Mouse (Mus musculus) testis, adult 2 months (tissue): ENCODE results near the gene Clic4. TPM values are rescaled to one million over a fixed set of nuclear protein-coding genes. Genes with fewer than 3 reads are reported as not detected.

Experiments used
- H3K27ac ChIP-seq: fragments of 200-500 bp; 2 replicates; pipeline ENCODE4 v1.5.1; 2012; ENCODE audit warnings: low read depth, low read length; ENCODE audit not compliant: control insufficient read depth, insufficient read depth
- H3K27me3 ChIP-seq: fragments of 200-500 bp; 2 replicates; pipeline ENCODE4 v1.6.1; 2012; ENCODE audit warnings: mild to moderate bottlenecking, low read length, moderate library complexity; ENCODE audit not compliant: control insufficient read depth, insufficient read depth
- H3K36me3 ChIP-seq: fragments of 200-500 bp; 2 replicates; pipeline ENCODE4 v1.6.1; 2012; ENCODE audit warnings: mild to moderate bottlenecking, low read length; ENCODE audit not compliant: control insufficient read depth, insufficient read depth
- H3K4me1 ChIP-seq: fragments of 200-500 bp; 2 replicates; pipeline ENCODE4 v1.6.1; 2012; ENCODE audit warnings: low read length; ENCODE audit not compliant: control insufficient read depth, insufficient read depth
- H3K4me3 ChIP-seq: fragments of 200-500 bp; 2 replicates; pipeline ENCODE4 v1.5.1; 2012; ENCODE audit warnings: low read depth, mild to moderate bottlenecking, low read length, moderate library complexity, mixed read lengths; ENCODE audit not compliant: control insufficient read depth
- CTCF ChIP-seq: fragments of 200-500 bp; IDR thresholded peaks from 2 replicates; pipeline ENCODE4 v1.5.1; 2012; ENCODE audit warnings: low read depth, mild to moderate bottlenecking, inconsistent platforms, low read length, moderate library complexity; ENCODE audit not compliant: control insufficient read depth, insufficient read depth, insufficient replicate concordance
- POLR2A ChIP-seq: fragments of 200-500 bp; IDR thresholded peaks from 2 replicates; pipeline ENCODE4 v1.6.1; 2012; ENCODE audit warnings: low read depth, mild to moderate bottlenecking, inconsistent platforms, low read length, moderate library complexity; ENCODE audit not compliant: control insufficient read depth
- polyA plus RNA-seq: library from polyadenylated mRNA; depleted of rRNA; stranded (reverse); fragments of >200 nt; gene quantifications from 2 replicates; pipeline ENCODE4 v1.2.3, GENCODE M21; 2012

Gene Clic4
- polyA plus RNA-seq, 1 experiment = 21.0 TPM

GRCm38 (mm10) chr4:135292477-135293089 lies 20.0 kb upstream of the Clic4 start:
- H3K4me1 ChIP-seq = peaks cover 12% of the 10 kb centered on the region
- no peak overlapping the region for H3K27ac ChIP-seq
- H3K27me3 ChIP-seq = no peaks in the 10 kb centered on the region
- H3K4me3 ChIP-seq = peak overlapping the region; percentile 64
- H3K36me3 ChIP-seq = no peaks in the 10 kb centered on the region
- TF ChIP-seq CTCF (no peak), POLR2A (no peak)

- H3K36me3 ChIP-seq = no peaks in the 10 kb centered on the region
- no peak overlapping the region for H3K27ac ChIP-seq
- TF ChIP-seq CTCF (no peak), POLR2A (no peak)
- no peaks in the 10 kb centered on the region for H3K27me3 ChIP-seq
- H3K4me3 ChIP-seq = no peak overlapping the region
- peaks cover 12% of the 10 kb centered on the region for H3K4me1 ChIP-seq
These were observed 19.2 kb upstream of the Clic4 start for GRCm38 (mm10) chr4:135291841-135292240.

- H3K4me3 ChIP-seq = no peak overlapping the region
- peaks cover 12% of the 10 kb centered on the region for H3K4me1 ChIP-seq
- no peak overlapping the region for H3K27ac ChIP-seq
- TF ChIP-seq POLR2A (no peak), CTCF (no peak)
- no peaks in the 10 kb centered on the region for H3K27me3 ChIP-seq
- no peaks in the 10 kb centered on the region for H3K36me3 ChIP-seq
These were observed 18.6 kb upstream of the Clic4 start for GRCm38 (mm10) chr4:135291199-135291598.

DNA sequence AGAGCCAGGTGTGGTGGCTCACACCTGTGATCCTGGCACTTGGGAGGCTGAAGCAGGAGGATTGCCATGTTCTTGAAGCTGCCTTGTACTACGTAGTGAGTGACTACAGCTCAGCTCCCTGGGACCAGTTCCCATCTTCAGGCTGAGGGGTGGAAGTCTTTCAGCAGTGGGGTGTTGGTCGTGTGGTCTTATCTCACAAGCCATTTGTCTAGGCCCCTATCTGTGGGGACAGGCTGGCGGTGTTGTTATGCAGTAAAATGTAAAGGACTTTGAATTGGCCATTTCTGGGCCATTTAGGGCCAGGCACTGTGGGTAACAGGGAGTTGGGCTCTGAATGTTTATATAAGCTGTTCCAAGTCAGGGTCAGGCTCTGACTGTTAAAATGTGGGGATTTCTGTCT lies 15.4 kb upstream of the Clic4 start:
- H3K27me3 ChIP-seq = no peaks in the 10 kb centered on the region
- no peaks in the 10 kb centered on the region for H3K36me3 ChIP-seq
- peaks cover 6% of the 10 kb centered on the region for H3K4me1 ChIP-seq
- TF ChIP-seq CTCF (no peak), POLR2A (no peak)
- 0 out of 2 replicates have a peak overlapping the region, but pooled peaks have one; percentile 15 for H3K27ac ChIP-seq
- H3K4me3 ChIP-seq = no peak overlapping the region

GRCm38 (mm10) chr4:135286833-135287395 lies 14.3 kb upstream of the Clic4 start:
- peak overlapping the region; percentile 40 for H3K27ac ChIP-seq

DNA sequence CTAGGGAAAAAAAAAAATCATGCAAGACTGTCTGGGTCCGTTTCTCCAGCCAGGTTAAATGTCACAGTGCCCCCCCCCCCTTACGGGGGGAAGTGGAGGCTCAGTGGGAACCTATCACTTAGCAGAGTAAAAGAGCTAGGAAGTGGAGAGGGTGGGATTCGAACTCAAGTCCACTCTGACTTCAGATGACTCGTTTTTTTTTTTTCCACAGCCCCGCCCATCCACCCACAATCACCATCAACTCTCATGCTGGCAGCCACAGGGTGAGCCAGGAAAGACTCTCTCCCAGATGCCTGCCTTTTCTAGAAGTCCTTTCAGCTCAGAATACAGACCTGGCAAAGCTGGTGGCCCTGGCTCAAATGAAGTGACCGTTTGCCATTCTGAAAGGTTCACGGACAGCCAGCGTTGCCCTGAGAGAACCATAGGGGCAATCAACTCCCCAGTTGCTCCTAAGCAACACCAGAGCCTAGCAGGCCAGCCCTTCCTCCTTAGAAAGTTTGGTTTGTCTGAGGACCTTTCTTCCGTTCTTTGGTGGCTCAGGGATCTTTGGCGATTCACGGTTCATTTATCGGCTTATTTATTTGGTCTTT lies 13.5 kb upstream of the Clic4 start:
- TF ChIP-seq CTCF (no peak), POLR2A (no peak)
- Histone ChIP-seq H3K36me3 (no peaks in the 10 kb centered on the region), H3K4me3 (no peak overlapping the region), H3K27me3 (no peaks in the 10 kb centered on the region), H3K27ac (peak overlapping the region; percentile 40), H3K4me1 (peaks cover 2% of the 10 kb centered on the region)

More at GRCm38 (mm10) chr4:135286833-135287395, 14.3 kb upstream of the Clic4 start:
- Histone ChIP-seq H3K4me1 (peaks cover 2% of the 10 kb centered on the region), H3K27me3 (no peaks in the 10 kb centered on the region), H3K36me3 (no peaks in the 10 kb centered on the region), H3K4me3 (no peak overlapping the region)
- TF ChIP-seq POLR2A = no peak
- TF ChIP-seq CTCF = no peak

- Histone ChIP-seq H3K27me3 (no peaks in the 10 kb centered on the region), H3K36me3 (no peaks in the 10 kb centered on the region), H3K27ac (no peak overlapping the region), H3K4me3 (no peak overlapping the region), H3K4me1 (peaks cover 2% of the 10 kb centered on the region)
- TF ChIP-seq CTCF (no peak), POLR2A (no peak)
These were observed 12.8 kb upstream of the Clic4 start for GRCm38 (mm10) chr4:135285436-135285835.
